8 mouse cellular contexts compared by ENCODE assay signal in genomic region chr10:127622057-127622392, GRCm38 (mm10). TPM values are rescaled to one million over a fixed set of nuclear protein-coding genes. Genes with fewer than 3 reads are reported as not detected.
DNase-seq lines count a peak whose midpoint lies in the region; ATAC-seq and TF ChIP-seq lines count a peak whose summit lies in the region.

No protein-coding gene starts in this region.

- H3K27ac ChIP-seq in left cerebral cortex, adult 2 months, result peak overlapping the region; percentile 91
- H3K27ac ChIP-seq in intestine, embryonic 16.5 days (ENCODE audit: low read length), result peak overlapping the region; percentile 99
- H3K27ac ChIP-seq in liver, postnatal 0 days (ENCODE audit: low read depth), result peak overlapping the region; percentile 95
- peak overlapping the region; percentile 83; the same call in 1 of the 2 replicates for H3K27ac ChIP-seq in neural tube, embryonic 14.5 days (ENCODE audit: low read depth, low read length)

- peak overlapping the region; percentile 87 for H3K9ac ChIP-seq in intestine, embryonic 16.5 days (ENCODE audit: low read depth, low read length)
- H3K9ac ChIP-seq in liver, postnatal 0 days (replicated peaks), result peak overlapping the region; percentile 67
- peak overlapping the region; percentile 52 for H3K9ac ChIP-seq in neural tube, embryonic 14.5 days (replicated peaks; ENCODE audit: low read depth, low read length)

- peak; percentile 62 for ATAC-seq in granulocyte monocyte progenitor cell, adult 5-6 weeks (replicated peaks; ENCODE audit: poor library complexity, severe bottlenecking)
- peak; percentile 62 for ATAC-seq in intestine, embryonic 16.5 days
- peak; percentile 66 for ATAC-seq in liver, postnatal 0 days
- peak; percentile 15; the same call in 1 of the 2 replicates for ATAC-seq in neural tube, embryonic 14.5 days (ENCODE audit: low read depth)

- intact Hi-C loops in left cerebral cortex, adult 2 months (cut with DNase I), result loop anchor here (2.0 to 5.0 kb wide), 2 partner anchors 45 to 560 kb away; partner anchors contain the start of genes Cdk4 and March9

- peak; percentile 52 for TF ChIP-seq CTCF in left cerebral cortex, adult 2 months (IDR thresholded peaks at IDR 0.05)
- TF ChIP-seq CTCF in liver, postnatal 0 days (IDR thresholded peaks at IDR 0.05; ENCODE audit: low read depth), result peak; percentile 68

- peak overlapping the region; percentile 71 for H3K4me3 ChIP-seq in left cerebral cortex, adult 2 months
- H3K4me3 ChIP-seq in intestine, embryonic 16.5 days (ENCODE audit: low read length), result peak overlapping the region; percentile 78
- H3K4me3 ChIP-seq in liver, postnatal 0 days (ENCODE audit: low read depth, low read length), result peak overlapping the region; percentile 65
- H3K4me3 ChIP-seq in neural tube, embryonic 14.5 days (ENCODE audit: low read depth, low read length), result peak overlapping the region; percentile 88

- peak overlapping the region; percentile 91 for H3K4me2 ChIP-seq in intestine, embryonic 16.5 days (ENCODE audit: low read depth, low read length)
- H3K4me2 ChIP-seq in liver, postnatal 0 days (ENCODE audit: low read depth, low read length), result peak overlapping the region; percentile 93
- H3K4me2 ChIP-seq in neural tube, embryonic 14.5 days (ENCODE audit: low read depth, low read length), result peak overlapping the region; percentile 91

- H3K9me3 ChIP-seq in intestine, embryonic 16.5 days (ENCODE audit: control insufficient read depth, low read length), result peaks cover 3% of the 10 kb centered on the region; the same call in 1 of the 2 replicates
- peaks cover 3% of the 10 kb centered on the region; the same call in 1 of the 2 replicates for H3K9me3 ChIP-seq in liver, postnatal 0 days (ENCODE audit: low read length)
- no peaks in the 10 kb centered on the region for H3K9me3 ChIP-seq in neural tube, embryonic 14.5 days (ENCODE audit: control insufficient read depth, low read length)

- H3K4me1 ChIP-seq in intestine, embryonic 16.5 days (ENCODE audit: control insufficient read depth, insufficient read depth, low read length), result peaks cover 31% of the 10 kb centered on the region
- peaks cover 16% of the 10 kb centered on the region for H3K4me1 ChIP-seq in liver, postnatal 0 days (ENCODE audit: insufficient read depth)
- peaks cover 25% of the 10 kb centered on the region for H3K4me1 ChIP-seq in neural tube, embryonic 14.5 days (ENCODE audit: control insufficient read depth, insufficient read depth, low read length)

- TF ChIP-seq EP300 in liver, postnatal 0 days (IDR thresholded peaks at IDR 0.05; ENCODE audit: low read depth), result no peak; the same call in none of the 2 replicates

- no peaks in the 10 kb centered on the region for H3K36me3 ChIP-seq in intestine, embryonic 16.5 days (ENCODE audit: control insufficient read depth, insufficient read depth, low read length)
- H3K36me3 ChIP-seq in liver, postnatal 0 days (replicated peaks; ENCODE audit: insufficient read depth, low read length), result no peaks in the 10 kb centered on the region; the same call in 1 of the 2 replicates
- no peaks in the 10 kb centered on the region for H3K36me3 ChIP-seq in neural tube, embryonic 14.5 days (ENCODE audit: control insufficient read depth, insufficient read depth, low read length)

- DNase-seq in left cerebral cortex, adult 2 months (ENCODE audit: extremely low spot score in 1 of 2, low spot score in 2 of 2), result peak in 1 of 2 experiments; percentile 56
- no peak for DNase-seq in left cerebral cortex, adult 18-20 months (ENCODE audit: low spot score in 2 of 2)
- peak; percentile 75 to 76 for DNase-seq in cerebellum, postnatal 14 days
- peak; percentile 76 for DNase-seq in liver, postnatal 0 days
- DNase-seq in c-Kit-positive CD71-positive TER-119-positive erythroid progenitor cells, embryonic 14.5 days (ENCODE audit: low spot score), result no peak

- no peaks in the 10 kb centered on the region for H3K27me3 ChIP-seq in intestine, embryonic 16.5 days (replicated peaks; ENCODE audit: control insufficient read depth, insufficient read depth, low read length)
- peaks cover 16% of the 10 kb centered on the region for H3K27me3 ChIP-seq in liver, postnatal 0 days (ENCODE audit: insufficient read depth, low read length)
- no peaks in the 10 kb centered on the region for H3K27me3 ChIP-seq in neural tube, embryonic 14.5 days (ENCODE audit: control insufficient read depth, insufficient read depth, low read length)

- WGBS in intestine, embryonic 16.5 days, result under 1% methylated on average over 13 of the region's 13 CpGs
- 2% methylated on average over 13 of the region's 13 CpGs for WGBS in liver, postnatal 0 days (ENCODE audit: insufficient replicate concordance)
- WGBS in neural tube, embryonic 14.5 days, result 0% methylated on average over 13 of the region's 13 CpGs

RNA-seq across cellular contexts. Expression of gene Lrp1, which starts 1.1 kb away (rescaled TPM):
- total RNA-seq in left cerebral cortex, adult 2 months (2021), result 100 to 1,000 TPM; 341 to 357 TPM
- 100 to 1,000 TPM; 264 to 276 TPM for total RNA-seq in left cerebral cortex, adult 18-20 months (2021)
- total RNA-seq in granulocyte monocyte progenitor cell, adult 5-6 weeks (2014; fragmentation: Nextera tagmentation), result 13.9 and 15.0 TPM in 2 replicates
- 5.7 and 18.1 TPM in 2 replicates for total RNA-seq in granulocyte monocyte progenitor cell, adult 5-6 weeks (2017)
- polyA plus RNA-seq in intestine, embryonic 16.5 days (2015; fragmentation: Nextera tagmentation; extraction: Ambion mirVana), result 64.6 and 67.0 TPM in 2 replicates
- 44.7 and 49.2 TPM in 2 replicates for polyA plus RNA-seq in liver, postnatal 0 days (2015; fragmentation: Nextera tagmentation; extraction: Ambion mirVana)
- 110 and 125 TPM in 2 replicates for polyA plus RNA-seq in neural tube, embryonic 14.5 days (2014; fragmentation: Nextera tagmentation; extraction: Ambion mirVana)

RNA-seq across cellular contexts. Expression of gene Stat6, which starts 20.8 kb away (rescaled TPM):
- total RNA-seq in left cerebral cortex, adult 2 months (2021), result 10 to 100 TPM; 11.4 to 12.9 TPM
- total RNA-seq in left cerebral cortex, adult 18-20 months (2021), result 10 to 100 TPM; 15.9 to 17.8 TPM
- 71.6 and 82.1 TPM in 2 replicates for total RNA-seq in granulocyte monocyte progenitor cell, adult 5-6 weeks (2014; fragmentation: Nextera tagmentation)
- total RNA-seq in granulocyte monocyte progenitor cell, adult 5-6 weeks (2017), result 46.0 and 67.5 TPM in 2 replicates
- 46.8 and 49.3 TPM in 2 replicates for polyA plus RNA-seq in intestine, embryonic 16.5 days (2015; fragmentation: Nextera tagmentation; extraction: Ambion mirVana)
- 11.3 and 13.0 TPM in 2 replicates for polyA plus RNA-seq in liver, postnatal 0 days (2015; fragmentation: Nextera tagmentation; extraction: Ambion mirVana)
- 1.8 and 5.3 TPM in 2 replicates for polyA plus RNA-seq in neural tube, embryonic 14.5 days (2014; fragmentation: Nextera tagmentation; extraction: Ambion mirVana)

RNA-seq across cellular contexts. Expression of gene Nemp1, which starts 44.7 kb away (rescaled TPM):
- 1 to 10 TPM; 4.1 to 4.7 TPM for total RNA-seq in left cerebral cortex, adult 2 months (2021)
- total RNA-seq in left cerebral cortex, adult 18-20 months (2021), result 1 to 10 TPM; 4.6 to 5.1 TPM
- total RNA-seq in granulocyte monocyte progenitor cell, adult 5-6 weeks (2014; fragmentation: Nextera tagmentation), result 14.7 and 18.9 TPM in 2 replicates
- 21.7 TPM in 2 replicates for total RNA-seq in granulocyte monocyte progenitor cell, adult 5-6 weeks (2017)
- 4.8 and 5.9 TPM in 2 replicates for polyA plus RNA-seq in intestine, embryonic 16.5 days (2015; fragmentation: Nextera tagmentation; extraction: Ambion mirVana)
- 5.6 and 6.3 TPM in 2 replicates for polyA plus RNA-seq in liver, postnatal 0 days (2015; fragmentation: Nextera tagmentation; extraction: Ambion mirVana)
- polyA plus RNA-seq in neural tube, embryonic 14.5 days (2014; fragmentation: Nextera tagmentation; extraction: Ambion mirVana), result 3.0 and 3.4 TPM in 2 replicates

RNA-seq across cellular contexts. Expression of gene Nab2, which starts 46.3 kb away (rescaled TPM):
- 10 to 100 TPM; 44.9 to 67.4 TPM for total RNA-seq in left cerebral cortex, adult 2 months (2021)
- total RNA-seq in left cerebral cortex, adult 18-20 months (2021), result 10 to 100 TPM; 58.2 to 71.7 TPM
- 7.3 and 11.4 TPM in 2 replicates for total RNA-seq in granulocyte monocyte progenitor cell, adult 5-6 weeks (2014; fragmentation: Nextera tagmentation)
- total RNA-seq in granulocyte monocyte progenitor cell, adult 5-6 weeks (2017), result 2.6 and 4.7 TPM in 2 replicates
- 7.5 and 8.4 TPM in 2 replicates for polyA plus RNA-seq in intestine, embryonic 16.5 days (2015; fragmentation: Nextera tagmentation; extraction: Ambion mirVana)
- polyA plus RNA-seq in liver, postnatal 0 days (2015; fragmentation: Nextera tagmentation; extraction: Ambion mirVana), result 2.4 and 4.3 TPM in 2 replicates
- 0.79 and 2.2 TPM in 2 replicates for polyA plus RNA-seq in neural tube, embryonic 14.5 days (2014; fragmentation: Nextera tagmentation; extraction: Ambion mirVana)

Comparison
In these comparisons a context has a peak if more than half of its experiments do, and no peak if none do; other contexts are left out.
1. DNase-seq: peak in cerebellum, postnatal 14 days (2 of 2) and liver, postnatal 0 days (single experiment); none in left cerebral cortex, adult 18-20 months (0 of 2) and c-Kit-positive CD71-positive TER-119-positive erythroid progenitor cells, embryonic 14.5 days (single experiment).
2. ATAC-seq: peak in every context shown above with its lines; median percentile 66 in liver, postnatal 0 days; 62 in granulocyte monocyte progenitor cell, adult 5-6 weeks; 62 in intestine, embryonic 16.5 days; 15 in neural tube, embryonic 14.5 days.
3. RNA of gene Lrp1, which starts 1.1 kb away (total RNA-seq): 341 to 357 TPM in left cerebral cortex, adult 2 months and 264 to 276 TPM in left cerebral cortex, adult 18-20 months; 5.7 to 18.1 TPM in granulocyte monocyte progenitor cell, adult 5-6 weeks; every median in the first group is over 10 times any median in the second.
4. Peak in every context shown above with its lines, with median percentiles within 50 percentile points of each other: H3K27ac ChIP-seq, H3K4me3 ChIP-seq, H3K4me2 ChIP-seq and H3K9ac ChIP-seq.